Mouse (Mus musculus): ENCODE results near the gene Pbld2. TPM values are rescaled to one million over a fixed set of nuclear protein-coding genes. Genes with fewer than 3 reads are reported as not detected.
"Not testable (repeated sequence)": the region's sequence is repeated elsewhere in the genome, so short reads cannot be mapped to it uniquely, and the experiment has no call there.

The Pbld2 gene
- total RNA-seq, 2 experiments from 2014 or later = not detected

DNA sequence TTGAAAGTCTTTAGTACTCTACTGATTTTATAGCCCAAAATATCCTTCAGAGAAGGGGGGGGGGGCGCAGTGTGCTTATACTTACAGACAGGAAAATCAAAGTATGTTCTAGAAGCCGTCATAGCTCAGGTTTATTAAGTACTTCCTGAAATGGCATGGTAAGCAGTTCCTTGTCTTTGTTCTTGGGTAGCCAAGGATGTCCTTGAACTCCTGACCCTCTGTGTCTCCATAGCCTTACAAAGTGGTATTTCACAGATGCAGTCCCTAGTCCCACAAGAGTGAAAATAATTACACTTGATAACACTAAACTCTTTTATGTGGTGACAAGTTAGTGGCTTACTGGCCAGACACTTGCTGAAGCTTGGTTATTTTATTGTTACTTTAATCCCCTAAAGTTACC, 901 bp downstream of the Pbld2 start:
- ATAC-seq (ENCODE audit: poor library complexity, severe bottlenecking) = no peak

GRCm38 (mm10) chr10:63025491-63026011, 1.4 kb downstream of the Pbld2 start:
- no peak for ATAC-seq (ENCODE audit: poor library complexity, severe bottlenecking)

- ATAC-seq (ENCODE audit: poor library complexity, severe bottlenecking) = no peak
Measured at GRCm38 (mm10) chr10:63026156-63026794, 2.2 kb downstream of the Pbld2 start.

- ATAC-seq (ENCODE audit: poor library complexity, severe bottlenecking) = no peak
Measured at GRCm38 (mm10) chr10:63026795-63027160, 2.7 kb downstream of the Pbld2 start.

DNA sequence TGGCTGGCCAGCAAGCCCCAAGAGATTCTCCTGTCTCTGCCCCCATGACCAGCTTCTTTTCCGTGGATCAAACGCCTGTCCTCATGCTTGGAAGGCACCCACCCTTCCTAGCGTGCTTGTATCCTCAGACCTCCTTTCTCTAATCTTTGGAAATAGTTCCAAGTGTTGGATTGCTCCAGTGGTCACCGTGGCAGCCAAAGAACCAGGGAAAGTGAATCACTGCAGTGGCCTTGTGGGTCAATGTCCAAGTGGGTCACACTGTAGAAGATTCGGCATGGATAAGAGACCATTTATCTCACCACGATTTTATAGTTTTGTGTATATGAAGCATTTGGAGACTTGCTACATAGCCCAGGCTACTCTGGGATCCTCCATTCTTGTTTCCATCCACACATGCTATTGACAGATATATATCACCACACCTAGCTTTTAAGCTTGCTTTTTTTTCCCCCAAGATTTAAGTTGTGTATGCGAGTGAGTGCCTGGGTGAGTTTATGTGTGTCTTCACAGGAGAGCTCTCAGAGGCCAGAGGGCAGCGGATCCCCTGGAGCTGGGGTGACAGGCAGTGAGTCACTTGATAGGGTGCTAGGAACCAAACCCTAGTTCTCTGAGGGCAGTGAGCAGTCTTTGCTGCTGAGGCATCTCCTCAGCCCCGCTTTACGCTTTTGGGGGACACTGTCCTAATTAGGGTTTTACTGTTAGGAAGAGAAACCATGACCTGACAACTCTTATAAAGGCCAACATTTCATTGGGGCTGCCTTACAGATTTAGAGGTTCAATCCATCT, 3.5 kb downstream of the Pbld2 start:
- ATAC-seq (ENCODE audit: poor library complexity, severe bottlenecking) = no peak

- ATAC-seq (ENCODE audit: poor library complexity, severe bottlenecking) = no peak
Measured at GRCm38 (mm10) chr10:63028396-63028795, 4.3 kb downstream of the Pbld2 start.

GRCm38 (mm10) chr10:63032267-63032666, 8.2 kb downstream of the Pbld2 start:
- ATAC-seq (ENCODE audit: poor library complexity, severe bottlenecking) = no peak

DNA sequence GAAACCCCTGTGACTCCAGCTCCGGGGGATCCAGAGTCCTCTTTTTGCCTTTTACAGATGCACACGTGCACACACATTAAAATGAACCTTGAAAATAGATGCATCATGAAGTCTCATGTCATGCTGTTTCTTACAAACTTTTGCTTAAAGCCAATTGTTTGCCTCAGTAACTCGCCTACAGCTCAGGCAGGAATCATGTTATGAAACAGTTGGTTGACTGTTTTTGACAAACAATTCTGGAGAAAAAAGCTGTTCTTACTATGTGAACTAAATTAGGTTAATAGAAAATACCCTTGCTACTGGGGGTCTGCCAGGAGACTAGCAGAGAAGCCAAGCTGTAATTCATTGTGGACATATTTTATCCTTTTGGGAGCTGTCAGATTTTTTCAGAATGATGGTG, 8.8 kb downstream of the Pbld2 start:
- no peak for ATAC-seq (ENCODE audit: poor library complexity, severe bottlenecking)

DNA sequence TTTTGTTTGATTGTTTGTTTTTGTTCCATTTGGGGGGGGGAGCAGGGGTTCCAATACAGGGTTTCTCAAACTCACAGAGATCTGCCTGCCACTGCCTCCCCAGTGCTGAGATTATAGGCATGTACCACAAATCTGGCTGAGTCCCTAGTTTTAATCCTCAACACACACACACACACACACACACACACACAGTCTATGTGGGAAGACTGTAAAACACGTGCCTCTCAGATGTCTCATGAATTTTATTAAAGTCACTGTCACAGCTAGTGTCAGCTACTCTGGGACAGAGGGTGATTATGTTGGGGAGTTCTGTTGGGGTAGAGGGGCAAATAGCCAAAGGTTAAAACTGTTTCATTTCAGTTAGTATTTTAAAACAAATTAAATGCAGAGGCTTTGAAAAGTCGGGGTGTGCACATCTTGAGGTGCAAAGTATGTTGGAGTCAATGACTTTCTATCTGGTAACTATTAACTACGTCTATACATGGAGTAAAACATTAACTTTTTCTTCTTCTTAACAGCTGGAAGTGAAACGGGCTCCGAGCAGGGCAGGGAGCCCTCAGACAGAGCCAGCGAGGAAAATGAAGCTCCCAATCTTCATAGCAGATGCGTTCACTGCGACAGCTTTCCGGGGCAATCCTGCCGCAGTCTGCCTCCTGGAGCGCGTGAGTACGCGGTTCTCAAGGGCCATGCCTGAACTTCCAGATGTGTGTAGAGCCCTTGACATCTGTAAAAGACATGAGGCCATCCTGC, 14.6 kb downstream of the Pbld2 start:
- no peak for ATAC-seq (ENCODE audit: poor library complexity, severe bottlenecking)

GRCm38 (mm10) chr10:63039867-63040628, 15.9 kb downstream of the Pbld2 start:
- no peak for ATAC-seq (ENCODE audit: poor library complexity, severe bottlenecking)

- ATAC-seq (ENCODE audit: poor library complexity, severe bottlenecking) = no peak
Measured at GRCm38 (mm10) chr10:63043154-63043553, 19.0 kb downstream of the Pbld2 start.

DNA sequence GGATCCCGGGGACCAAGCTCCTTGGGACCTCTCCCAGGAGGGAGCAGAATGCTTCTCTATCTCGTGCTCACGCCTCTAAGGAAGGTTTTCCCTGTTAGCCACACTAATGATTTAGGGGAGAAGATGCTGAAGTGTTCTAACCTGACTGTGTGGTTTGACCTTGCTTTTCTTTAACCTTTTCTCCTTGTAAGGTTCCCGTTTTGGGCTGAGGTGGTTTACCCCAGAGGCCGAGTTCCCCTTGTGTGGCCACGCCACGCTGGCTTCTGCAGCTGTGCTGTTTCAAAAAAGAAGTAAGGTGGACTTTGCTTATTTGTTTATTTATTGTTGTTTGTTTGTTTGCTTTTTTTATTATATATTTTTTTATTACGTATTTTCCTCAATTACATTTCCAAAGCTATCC, 23.6 kb downstream of the Pbld2 start:
- 0 out of 2 replicates have a peak, but pooled peaks have one; percentile 45 for ATAC-seq (ENCODE audit: poor library complexity, severe bottlenecking)

DNA sequence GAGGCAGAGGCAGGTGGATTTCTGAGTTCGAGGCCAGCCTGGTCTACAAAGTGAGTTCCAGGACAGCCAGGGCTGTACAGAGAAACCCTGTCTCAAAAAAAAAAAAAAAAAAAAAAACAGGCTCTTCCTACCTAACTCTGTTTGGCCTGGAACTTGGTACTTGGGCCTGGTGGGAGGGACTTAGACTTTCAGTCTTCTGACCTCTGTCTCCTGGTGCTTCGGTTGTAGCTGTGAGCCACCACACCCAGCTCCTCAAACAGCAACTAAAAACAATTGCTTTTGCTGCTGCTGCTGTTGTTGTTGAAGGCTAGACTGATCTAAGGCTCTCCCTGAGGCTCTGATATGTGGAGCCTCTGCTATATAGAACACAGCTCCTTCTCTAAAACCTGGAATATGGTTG, 25.0 kb downstream of the Pbld2 start:
- no peak for ATAC-seq (ENCODE audit: poor library complexity, severe bottlenecking)

DNA sequence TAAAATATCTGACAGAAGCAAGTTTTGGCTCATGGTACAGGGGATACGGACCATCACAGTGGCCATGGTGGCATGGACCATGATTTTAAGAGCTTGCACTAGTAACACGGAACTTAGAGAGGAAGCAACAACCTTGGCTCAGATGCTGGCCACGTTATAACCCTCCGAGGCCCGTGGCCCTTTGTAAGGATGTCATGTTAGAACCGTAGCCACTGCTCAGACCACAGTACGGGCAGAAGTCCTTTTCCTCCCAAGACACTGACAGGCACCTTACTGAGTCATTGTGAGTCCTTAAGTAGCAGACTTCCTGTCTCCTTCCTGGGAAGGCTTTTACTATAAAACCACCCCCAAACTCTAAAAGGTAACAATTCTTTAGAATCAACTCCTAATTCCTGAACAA, 27.2 kb downstream of the Pbld2 start:
- ATAC-seq (ENCODE audit: poor library complexity, severe bottlenecking) = no peak

GRCm38 (mm10) chr10:63052011-63052410, 27.9 kb downstream of the Pbld2 start:
- no peak for ATAC-seq (ENCODE audit: poor library complexity, severe bottlenecking)

DNA sequence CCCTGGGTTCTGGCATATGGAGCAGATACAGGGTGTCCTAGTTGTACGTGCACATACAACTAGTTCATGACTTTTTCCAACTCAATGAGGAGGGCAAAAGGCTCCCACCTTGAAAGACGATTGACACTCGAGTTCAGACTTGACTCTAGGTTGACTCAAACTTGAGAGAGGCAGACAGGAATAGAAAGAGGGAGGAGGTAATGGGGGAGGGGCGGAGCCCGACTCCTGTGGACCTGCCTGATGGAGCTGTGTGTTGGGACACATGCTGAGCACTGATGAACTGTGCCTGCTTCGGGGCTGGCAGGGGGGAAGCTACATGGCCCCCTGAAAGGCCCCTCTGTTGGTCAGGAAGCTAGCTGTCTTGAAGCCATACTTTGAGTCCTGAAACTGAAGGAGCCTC, 28.9 kb downstream of the Pbld2 start:
- ATAC-seq (ENCODE audit: poor library complexity, severe bottlenecking) = no peak

DNA sequence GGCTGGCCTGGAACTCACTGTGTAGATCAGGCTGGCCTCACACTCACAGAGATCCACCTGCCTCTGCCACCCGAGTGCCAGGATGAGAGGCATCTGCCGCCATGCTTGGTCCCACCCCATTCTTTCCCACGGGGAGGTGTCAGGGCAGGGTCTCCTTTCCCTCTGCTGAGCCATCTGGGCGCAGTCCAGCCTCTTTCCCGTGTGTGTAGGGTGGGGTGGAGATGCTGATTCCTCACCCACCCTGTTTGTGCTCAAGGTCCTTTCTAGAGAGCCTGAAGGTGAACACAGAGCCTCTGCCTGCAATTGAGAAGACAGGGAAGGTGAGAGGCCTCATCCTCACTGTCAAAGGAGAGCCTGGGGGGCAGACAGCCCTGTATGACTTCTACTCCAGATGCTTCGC, 30.0 kb downstream of the Pbld2 start:
- ATAC-seq (ENCODE audit: poor library complexity, severe bottlenecking) = not testable (repeated sequence)

DNA sequence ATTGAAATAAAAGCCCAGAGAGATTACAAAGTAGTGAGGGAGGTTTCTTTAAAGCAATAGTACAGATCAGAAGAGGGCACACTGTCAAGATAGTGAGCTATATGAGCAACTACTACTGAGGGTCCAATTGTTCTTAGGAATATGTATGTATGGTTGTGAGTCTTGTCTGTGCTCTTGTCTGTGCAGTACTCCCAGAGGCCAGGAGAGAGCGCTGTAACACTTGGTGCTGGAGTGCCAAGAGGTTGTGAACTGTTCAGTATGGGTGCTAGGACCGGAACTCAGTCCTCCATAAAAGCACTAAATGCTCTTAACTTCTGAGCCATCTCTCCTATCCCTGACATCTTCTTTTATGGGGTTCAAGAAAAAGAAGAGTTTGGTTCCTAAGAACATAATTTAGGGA, 30.5 kb downstream of the Pbld2 start:
- no peak for ATAC-seq (ENCODE audit: poor library complexity, severe bottlenecking)

DNA sequence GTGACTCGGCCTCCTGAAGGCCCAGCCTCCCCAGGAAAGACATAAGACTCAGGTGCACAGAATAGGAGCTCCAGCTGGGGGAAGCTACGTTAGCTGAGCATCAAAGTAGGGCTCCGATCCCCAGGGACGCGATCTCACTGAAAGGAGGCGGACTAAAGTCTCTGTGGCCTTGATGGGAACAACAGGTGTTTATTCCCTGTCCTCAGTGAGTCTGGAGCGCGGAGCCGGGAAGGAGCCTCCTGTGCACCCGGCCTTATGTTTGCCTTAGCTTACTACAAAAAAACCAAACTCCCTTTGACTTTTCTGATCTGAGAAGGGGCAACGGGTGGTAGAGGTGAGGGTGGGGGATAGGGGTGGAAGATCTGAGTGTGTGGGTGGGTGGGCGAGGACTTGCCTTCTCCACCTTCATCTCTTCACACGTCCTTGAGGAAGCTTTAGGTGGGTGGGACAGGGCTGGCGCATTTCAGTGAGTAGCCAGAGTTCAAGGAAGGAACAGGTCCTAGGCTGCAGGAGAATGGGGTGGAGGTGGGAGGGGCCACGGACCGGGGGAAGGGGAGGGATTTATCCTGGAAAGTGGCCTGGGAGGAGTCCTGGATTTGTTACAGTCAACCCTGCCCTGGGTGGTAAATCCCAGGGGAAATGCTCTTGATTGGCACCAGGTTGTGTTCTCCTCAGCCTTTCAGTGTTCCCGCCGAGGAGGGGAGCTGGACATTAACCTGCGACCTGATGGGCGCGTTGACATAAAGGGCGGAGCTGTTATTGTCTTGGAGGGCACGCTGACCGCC, 33.0 kb downstream of the Pbld2 start:
- no peak for ATAC-seq (ENCODE audit: poor library complexity, severe bottlenecking)

DNA sequence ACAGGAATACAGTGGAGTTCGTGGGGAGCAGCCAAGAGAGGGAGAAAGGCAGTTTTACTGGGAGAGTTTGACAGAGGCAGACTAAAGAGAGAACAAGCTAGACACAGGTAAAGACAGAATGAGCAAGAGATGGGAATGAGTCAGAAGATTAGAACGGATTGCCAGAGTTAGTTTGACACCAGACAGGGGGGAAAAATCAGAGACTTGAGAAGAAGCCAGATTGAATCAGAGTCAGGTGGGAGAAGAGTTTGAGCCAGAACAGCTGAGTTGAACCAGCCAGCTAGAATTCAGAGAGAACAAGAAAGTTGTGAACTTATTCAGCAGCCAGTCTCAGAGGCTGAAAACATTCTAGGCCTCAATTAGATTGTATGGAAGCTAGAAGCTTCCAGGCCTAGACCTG, 35.7 kb downstream of the Pbld2 start, which contains the start of gene Pbld1:
Gene Pbld1 (plus strand): TSS at position 301 of the 400 bp plus-strand sequence.
- ATAC-seq (ENCODE audit: poor library complexity, severe bottlenecking) = no peak
